Mouse (Mus musculus): Measurements from ENCODE around the gene Dhx32.

GRCm38 (mm10) chr7:133813331-133813730 lies 30.8 kb upstream of the Dhx32 start:
- TF ChIP-seq EP300 (IDR thresholded peaks at IDR 0.05; ENCODE audit: insufficient read depth, low read depth, low read length) (no peak), CTCF (IDR thresholded peaks at IDR 0.05) (no peak)
